In genomic region chr15:6386961-6387728, GRCm38 (mm10) we compare ENCODE assay signal across 8 mouse cellular contexts. TPM values are rescaled to one million over a fixed set of nuclear protein-coding genes. Genes with fewer than 3 reads are reported as not detected.
DNase-seq lines count a peak whose midpoint lies in the region; ATAC-seq and TF ChIP-seq lines count a peak whose summit lies in the region.

No protein-coding gene starts in this region.

- TF ChIP-seq POLR2A in liver, adult 2 months (IDR thresholded peaks at IDR 0.05; ENCODE audit: extremely low read depth, insufficient read depth, low read length) = no peak

- H3K9ac ChIP-seq in liver, adult 2 months (ENCODE audit: low read depth, low read length) = peak overlapping the region; percentile 28
- H3K9ac ChIP-seq in embryonic facial prominence, embryonic 12.5 days = peak overlapping the region; percentile 72
- H3K9ac ChIP-seq in hindbrain, embryonic 13.5 days = peak overlapping the region; percentile 65; the same call in 1 of the 2 replicates

- H3K27ac ChIP-seq in liver, adult 2 months (replicated peaks; ENCODE audit: insufficient read depth, low read depth, low read length) = peak overlapping the region; percentile 71
- peak overlapping the region; percentile 84 for H3K27ac ChIP-seq in embryonic facial prominence, embryonic 12.5 days
- H3K27ac ChIP-seq in hindbrain, embryonic 13.5 days = no peak overlapping the region

- 0 out of 2 replicates have a peak, but pooled peaks cover 5% of the 10 kb centered on the region for H3K4me1 ChIP-seq in liver, adult 2 months (ENCODE audit: control insufficient read depth, insufficient read depth, low read length)
- peaks cover 36% of the 10 kb centered on the region for H3K4me1 ChIP-seq in embryonic facial prominence, embryonic 12.5 days
- peaks cover 5% of the 10 kb centered on the region for H3K4me1 ChIP-seq in hindbrain, embryonic 13.5 days (replicated peaks)

- peak overlapping the region; percentile 64 for H3K4me2 ChIP-seq in embryonic facial prominence, embryonic 12.5 days (replicated peaks)
- H3K4me2 ChIP-seq in hindbrain, embryonic 13.5 days = peak overlapping the region; percentile 85

- no peak for DNase-seq in liver, adult 2 months (ENCODE audit: extremely low read depth, low read depth, low spot score)
- no peak for DNase-seq in liver
- peak; percentile 22 for DNase-seq in lung, postnatal 10 days
- no peak for DNase-seq in thymus, postnatal 14 days
- DNase-seq in adrenal gland, postnatal 4 days (ENCODE audit: low spot score in 2 of 2) = no peak

- H3K27me3 ChIP-seq in liver, adult 2 months (ENCODE audit: control insufficient read depth, insufficient read depth, low read length) = no peaks in the 10 kb centered on the region
- H3K27me3 ChIP-seq in embryonic facial prominence, embryonic 12.5 days = no peaks in the 10 kb centered on the region
- peaks cover 5% of the 10 kb centered on the region for H3K27me3 ChIP-seq in hindbrain, embryonic 13.5 days

- H3K4me3 ChIP-seq in liver, adult 2 months (ENCODE audit: insufficient read depth, low read depth, low read length) = peak overlapping the region; percentile 54
- H3K4me3 ChIP-seq in embryonic facial prominence, embryonic 12.5 days = peak overlapping the region; percentile 64
- peak overlapping the region; percentile 53 for H3K4me3 ChIP-seq in hindbrain, embryonic 13.5 days

- H3K9me3 ChIP-seq in embryonic facial prominence, embryonic 12.5 days = no peaks in the 10 kb centered on the region
- H3K9me3 ChIP-seq in hindbrain, embryonic 13.5 days = no peaks in the 10 kb centered on the region

- no peak for TF ChIP-seq CTCF in liver, adult 2 months (IDR thresholded peaks at IDR 0.05; ENCODE audit: low read depth, low read length)

- 32% methylated on average over 19 of the region's 19 CpGs for WGBS in liver, adult 2 months
- 1% methylated on average over 19 of the region's 19 CpGs for WGBS in embryonic facial prominence, embryonic 12.5 days
- WGBS in hindbrain, embryonic 13.5 days = 14% methylated on average over 19 of the region's 19 CpGs

- H3K36me3 ChIP-seq in liver, adult 2 months (ENCODE audit: control insufficient read depth, insufficient read depth, low read length) = no peaks in the 10 kb centered on the region
- H3K36me3 ChIP-seq in embryonic facial prominence, embryonic 12.5 days = no peaks in the 10 kb centered on the region
- H3K36me3 ChIP-seq in hindbrain, embryonic 13.5 days = no peaks in the 10 kb centered on the region

- ATAC-seq in embryonic facial prominence, embryonic 12.5 days (ENCODE audit: insufficient number of reproducible peaks, insufficient read depth, low FRiP score, low TSS enrichment) = no peak
- peak; percentile 52; the same call in 1 of the 2 replicates for ATAC-seq in hindbrain, embryonic 13.5 days (ENCODE audit: low FRiP score)
- no peak for ATAC-seq in inflammation-experienced regulatory T-cells, adult 6 months

- no peaks in the 10 kb centered on the region for H3K79me2 ChIP-seq in liver, adult 2 months (ENCODE audit: control insufficient read depth, insufficient read depth, low read length)

RNA-seq across cellular contexts. Expression of gene C9, which starts 58.0 kb away (rescaled TPM):
- 259 and 275 TPM in 2 replicates for total RNA-seq in liver, adult 2 months (2014; rRNA removed)
- polyA plus RNA-seq in liver, adult 2 months (2012; rRNA removed) = 60.7 and 78.4 TPM in 2 replicates
- 0.10 TPM in 1 of 2 replicates, not detected in the other for polyA plus RNA-seq in embryonic facial prominence, embryonic 12.5 days (2016; fragmentation: Nextera tagmentation; extraction: Ambion mirVana)
- polyA plus RNA-seq in hindbrain, embryonic 13.5 days (2015; fragmentation: Nextera tagmentation; extraction: Ambion mirVana) = not detected in 2 replicates
- total RNA-seq in adrenal gland, postnatal 4 days (2021) = 1 to 10 TPM in 1 of 2 experiments, not detected in 1; 1.0 TPM
- polyA plus RNA-seq in inflammation-experienced regulatory T-cells, adult 6 months (2017; shearing (Covaris generic)) = not detected

Comparison
In these comparisons a context has a peak if more than half of its experiments do, and no peak if none do; other contexts are left out.
1. RNA of gene C9, which starts 58.0 kb away (polyA plus RNA-seq): 60.7 to 78.4 TPM in liver, adult 2 months; 0.10 TPM in embryonic facial prominence, embryonic 12.5 days, not detected in hindbrain, embryonic 13.5 days and not detected in inflammation-experienced regulatory T-cells, adult 6 months; every median in the first group is over 10 times any median in the second.
2. Peak in every context shown above with its lines, with median percentiles within 50 percentile points of each other: H3K4me3 ChIP-seq and H3K9ac ChIP-seq.